Mouse (Mus musculus): ENCODE measurements around the gene Slc16a11. TPM values are rescaled to one million over a fixed set of nuclear protein-coding genes. Genes with fewer than 3 reads are reported as not detected.
"Not testable (repeated sequence)": the region's sequence is repeated elsewhere in the genome, so short reads cannot be mapped to it uniquely, and the experiment has no call there.

Gene Slc16a11
- polyA plus RNA-seq (2015; fragmentation: Nextera tagmentation; extraction: Ambion mirVana) = 2.9 and 3.7 TPM in 2 replicates

GRCm38 (mm10) chr11:70212423-70212822 lies at the start of gene Slc16a11:
Slc16a11 (plus strand) TSS chr11:70212752.
- H3K9me3 ChIP-seq = no peaks in the 10 kb centered on the region
- ATAC-seq = 0 out of 2 replicates have a peak, but pooled peaks have one; percentile 10
- H3K4me1 ChIP-seq (replicated peaks) = peaks cover 21% of the 10 kb centered on the region
- H3K4me3 ChIP-seq (replicated peaks) = no peak within 1 kb of the TSS; the same call in 1 of the 2 replicates
- H3K9ac ChIP-seq = no peak within 1 kb of the TSS; the same call in 1 of the 2 replicates
- peaks cover 29% of the 10 kb centered on the region for H3K27me3 ChIP-seq (replicated peaks)
- peak within 1 kb of the TSS; percentile 80 for H3K4me2 ChIP-seq (replicated peaks)
- H3K27ac ChIP-seq = no peak within 1 kb of the TSS
- 56% methylated on average over 6 of the region's 6 CpGs for WGBS
- H3K36me3 ChIP-seq = no peaks in the 10 kb centered on the region

- no peaks in the 10 kb centered on the region for H3K9me3 ChIP-seq
- no peak overlapping the region for H3K27ac ChIP-seq
- no peaks in the 10 kb centered on the region for H3K4me1 ChIP-seq (replicated peaks)
- no peak overlapping the region for H3K9ac ChIP-seq
- no peaks in the 10 kb centered on the region for H3K36me3 ChIP-seq
- no peak overlapping the region for H3K4me2 ChIP-seq (replicated peaks)
- H3K4me3 ChIP-seq (replicated peaks) = no peak overlapping the region
- no peaks in the 10 kb centered on the region for H3K27me3 ChIP-seq (replicated peaks)
- 70% methylated on average over 16 of the region's 16 CpGs for WGBS
- ATAC-seq = no peak
These were observed 46.3 kb upstream of the Slc16a11 start for GRCm38 (mm10) chr11:70165972-70166921.

DNA sequence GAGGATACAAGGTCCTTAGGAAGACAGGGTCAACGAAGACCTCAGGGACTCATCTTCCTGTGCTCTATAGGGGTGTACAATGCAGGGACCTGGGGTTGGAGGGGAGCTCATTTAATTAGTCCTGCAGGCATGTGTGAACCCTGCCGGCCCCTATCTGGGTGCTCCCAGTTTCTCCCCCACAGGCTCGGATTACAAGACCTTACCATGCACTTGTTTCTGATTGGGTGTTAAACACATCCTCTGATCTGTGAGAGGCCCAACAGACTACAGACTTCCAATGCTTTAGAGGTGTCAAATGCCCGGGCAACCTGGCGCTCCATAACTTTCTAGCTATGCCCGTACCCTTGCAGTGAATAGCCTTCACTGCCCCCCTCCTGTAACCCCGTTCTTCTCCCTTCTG lies 44.4 kb upstream of the Slc16a11 start:
- Histone ChIP-seq H3K27ac (no peak overlapping the region), H3K4me1 (replicated peaks) (no peaks in the 10 kb centered on the region), H3K9ac (no peak overlapping the region), H3K4me2 (replicated peaks) (no peak overlapping the region), H3K36me3 (no peaks in the 10 kb centered on the region), H3K27me3 (replicated peaks) (no peaks in the 10 kb centered on the region), H3K4me3 (replicated peaks) (no peak overlapping the region), H3K9me3 (no peaks in the 10 kb centered on the region)
- 50% methylated on average over 7 of the region's 7 CpGs for WGBS
- no peak for ATAC-seq

GRCm38 (mm10) chr11:70169471-70169870 lies 43.1 kb upstream of the Slc16a11 start:
- not testable (repeated sequence) for H3K27ac ChIP-seq; H3K9ac ChIP-seq; ATAC-seq; H3K9me3 ChIP-seq; H3K4me1 ChIP-seq (replicated peaks); H3K36me3 ChIP-seq; H3K27me3 ChIP-seq (replicated peaks); H3K4me3 ChIP-seq (replicated peaks); H3K4me2 ChIP-seq (replicated peaks)
- 90% methylated on average over 7 of the region's 7 CpGs for WGBS

DNA sequence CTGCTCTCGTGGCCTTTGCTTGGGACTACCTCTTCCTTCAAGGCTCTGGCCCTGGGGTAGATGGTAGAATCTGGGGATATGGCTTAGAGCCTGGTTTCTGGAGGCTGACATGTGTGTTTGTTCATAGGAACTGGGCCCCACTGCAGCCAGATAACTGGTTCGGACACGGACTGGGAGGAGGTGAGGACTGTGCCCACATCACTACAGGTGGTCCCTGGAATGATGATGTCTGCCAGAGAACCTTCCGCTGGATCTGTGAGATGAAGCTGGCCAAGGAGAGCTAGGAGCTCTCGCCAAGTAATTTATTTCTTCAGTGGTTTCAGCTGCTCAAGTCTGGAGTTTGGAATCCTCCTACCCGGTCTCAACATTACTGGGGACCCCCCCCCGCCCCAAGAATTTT lies 42.3 kb upstream of the Slc16a11 start:
- Histone ChIP-seq H3K27me3 (replicated peaks) (no peaks in the 10 kb centered on the region), H3K9ac (no peak overlapping the region), H3K27ac (no peak overlapping the region), H3K36me3 (no peaks in the 10 kb centered on the region), H3K4me3 (replicated peaks) (no peak overlapping the region), H3K4me2 (replicated peaks) (no peak overlapping the region), H3K9me3 (no peaks in the 10 kb centered on the region), H3K4me1 (replicated peaks) (no peaks in the 10 kb centered on the region)
- no peak for ATAC-seq
- WGBS = 72% methylated on average over 7 of the region's 7 CpGs

DNA sequence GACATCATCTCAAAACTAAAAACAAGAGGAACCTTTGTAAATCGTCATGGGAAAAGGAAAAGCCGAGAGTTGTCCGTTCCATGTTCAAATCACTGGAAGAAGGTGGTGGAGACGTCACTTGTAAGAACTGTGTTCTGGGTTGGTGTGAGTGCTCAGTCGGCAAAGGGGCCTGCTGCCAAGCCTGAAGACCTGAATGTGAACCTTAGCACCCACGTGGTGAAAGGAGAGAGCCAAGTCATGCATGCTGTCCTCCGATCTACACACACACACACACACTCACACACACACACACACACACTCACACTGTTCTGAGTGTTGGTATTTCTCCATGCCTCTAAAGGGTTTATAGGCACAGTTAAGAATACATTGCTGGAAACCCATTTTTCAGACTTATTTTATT lies 41.4 kb upstream of the Slc16a11 start:
- Histone ChIP-seq H3K4me1 (replicated peaks) (no peaks in the 10 kb centered on the region), H3K27me3 (replicated peaks) (no peaks in the 10 kb centered on the region), H3K36me3 (no peaks in the 10 kb centered on the region), H3K9me3 (no peaks in the 10 kb centered on the region), H3K4me2 (replicated peaks) (no peak overlapping the region), H3K27ac (no peak overlapping the region), H3K9ac (no peak overlapping the region), H3K4me3 (replicated peaks) (no peak overlapping the region)
- no peak for ATAC-seq
- 78% methylated on average over 7 of the region's 7 CpGs for WGBS

DNA sequence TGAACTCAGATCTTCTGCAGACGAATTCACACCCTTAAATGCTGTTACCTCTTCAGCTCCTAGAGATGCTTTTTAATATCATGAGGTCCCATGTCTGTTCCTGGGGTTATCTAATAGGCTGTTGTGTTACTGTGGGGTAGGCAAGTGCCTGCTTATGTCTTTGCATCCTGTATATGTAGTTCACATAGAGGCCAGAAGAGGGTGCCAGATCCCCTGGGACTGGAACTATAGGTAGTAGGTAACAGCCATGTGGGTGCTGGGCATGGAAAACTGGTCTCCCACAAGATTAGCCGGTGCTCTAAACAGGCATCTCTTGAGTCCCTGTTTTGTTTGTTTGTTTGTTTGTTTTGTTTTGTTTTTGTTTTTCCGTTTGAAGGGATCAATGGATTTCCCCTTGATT lies 40.7 kb upstream of the Slc16a11 start:
- no peak overlapping the region for H3K27ac ChIP-seq
- H3K36me3 ChIP-seq = no peaks in the 10 kb centered on the region
- no peaks in the 10 kb centered on the region for H3K9me3 ChIP-seq
- no peak overlapping the region for H3K9ac ChIP-seq
- no peak for ATAC-seq
- H3K4me3 ChIP-seq (replicated peaks) = no peak overlapping the region
- 51% methylated on average over 3 of the region's 3 CpGs for WGBS
- no peak overlapping the region for H3K4me2 ChIP-seq (replicated peaks)
- H3K4me1 ChIP-seq (replicated peaks) = no peaks in the 10 kb centered on the region
- no peaks in the 10 kb centered on the region for H3K27me3 ChIP-seq (replicated peaks)

- Histone ChIP-seq H3K27ac (no peak overlapping the region), H3K9me3 (no peaks in the 10 kb centered on the region), H3K4me3 (replicated peaks) (no peak overlapping the region), H3K4me2 (replicated peaks) (no peak overlapping the region), H3K36me3 (no peaks in the 10 kb centered on the region), H3K4me1 (replicated peaks) (no peaks in the 10 kb centered on the region), H3K27me3 (replicated peaks) (no peaks in the 10 kb centered on the region), H3K9ac (no peak overlapping the region)
- WGBS = 54% methylated on average over 5 of the region's 5 CpGs
- no peak for ATAC-seq
These were observed 40.3 kb upstream of the Slc16a11 start for GRCm38 (mm10) chr11:70172298-70172697.

- no peaks in the 10 kb centered on the region for H3K27me3 ChIP-seq (replicated peaks)
- 85% methylated on average over 4 of the region's 4 CpGs for WGBS
- H3K27ac ChIP-seq = no peak overlapping the region
- H3K4me2 ChIP-seq (replicated peaks) = no peak overlapping the region
- H3K9me3 ChIP-seq = no peaks in the 10 kb centered on the region
- no peaks in the 10 kb centered on the region for H3K4me1 ChIP-seq (replicated peaks)
- H3K36me3 ChIP-seq = no peaks in the 10 kb centered on the region
- no peak for ATAC-seq
- H3K9ac ChIP-seq = no peak overlapping the region
- H3K4me3 ChIP-seq (replicated peaks) = no peak overlapping the region
These were observed 38.1 kb upstream of the Slc16a11 start for GRCm38 (mm10) chr11:70174491-70174890.

DNA sequence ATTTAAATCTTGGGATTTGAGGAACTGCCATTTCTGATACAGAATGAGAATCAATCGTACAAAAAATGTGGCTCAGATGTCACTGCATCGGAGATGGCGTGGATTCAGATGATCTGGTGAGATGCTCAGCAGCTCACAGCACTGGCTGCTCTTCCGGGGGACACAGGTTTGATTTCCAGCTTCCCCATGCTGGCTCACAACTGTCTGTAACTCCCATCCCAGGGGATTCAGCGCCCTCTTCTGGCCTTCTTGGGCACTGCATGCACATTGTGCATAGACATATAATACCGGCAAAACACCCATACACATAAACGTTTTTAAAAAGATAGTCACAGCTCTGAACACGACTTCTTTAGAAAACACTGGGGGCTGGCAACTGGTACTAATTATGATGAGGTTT lies 34.9 kb upstream of the Slc16a11 start:
- whole genome bisulfite sequencing = 73% methylated on average over 8 of the region's 8 CpGs
- no peaks in the 10 kb centered on the region for H3K9me3 ChIP-seq

GRCm38 (mm10) chr11:70178311-70178710 lies 34.2 kb upstream of the Slc16a11 start:
- Histone ChIP-seq H3K27me3 (replicated peaks) (no peaks in the 10 kb centered on the region), H3K27ac (no peak overlapping the region), H3K4me2 (replicated peaks) (no peak overlapping the region), H3K4me3 (replicated peaks) (no peak overlapping the region), H3K4me1 (replicated peaks) (no peaks in the 10 kb centered on the region), H3K9me3 (no peaks in the 10 kb centered on the region), H3K9ac (no peak overlapping the region), H3K36me3 (no peaks in the 10 kb centered on the region)
- ATAC-seq = no peak
- WGBS = 87% methylated on average over 11 of the region's 11 CpGs

More for the DNA sequence above, 34.9 kb upstream of the Slc16a11 start:
- Histone ChIP-seq H3K4me2 (replicated peaks) (no peak overlapping the region), H3K36me3 (no peaks in the 10 kb centered on the region), H3K4me3 (replicated peaks) (no peak overlapping the region), H3K9ac (no peak overlapping the region), H3K4me1 (replicated peaks) (no peaks in the 10 kb centered on the region), H3K27me3 (replicated peaks) (no peaks in the 10 kb centered on the region), H3K27ac (no peak overlapping the region)
- no peak for ATAC-seq

DNA sequence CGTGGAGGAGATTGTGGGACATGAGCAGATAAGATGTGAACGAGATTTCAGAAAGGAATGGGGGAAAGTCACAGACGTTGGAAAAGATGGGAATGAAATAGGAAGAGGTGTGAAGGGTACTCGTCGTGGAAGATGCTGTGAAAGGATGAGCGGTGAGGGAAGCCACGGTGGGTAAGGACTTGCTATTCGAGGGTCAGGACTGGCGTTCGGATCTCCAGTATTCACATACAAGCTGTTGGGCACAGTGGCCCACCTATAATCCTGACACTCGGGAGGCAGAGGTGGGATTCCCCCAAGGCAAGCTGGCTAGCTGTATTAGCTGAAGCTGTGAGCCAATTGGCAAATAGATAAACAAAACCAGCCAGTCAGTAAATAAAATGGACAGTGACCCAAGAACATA lies 33.8 kb upstream of the Slc16a11 start:
- no peak overlapping the region for H3K4me2 ChIP-seq (replicated peaks)
- no peak overlapping the region for H3K4me3 ChIP-seq (replicated peaks)
- WGBS = 79% methylated on average over 11 of the region's 11 CpGs
- H3K4me1 ChIP-seq (replicated peaks) = no peaks in the 10 kb centered on the region
- ATAC-seq = no peak
- no peaks in the 10 kb centered on the region for H3K36me3 ChIP-seq
- H3K27me3 ChIP-seq (replicated peaks) = no peaks in the 10 kb centered on the region
- no peak overlapping the region for H3K9ac ChIP-seq
- H3K27ac ChIP-seq = no peak overlapping the region
- H3K9me3 ChIP-seq = no peaks in the 10 kb centered on the region

GRCm38 (mm10) chr11:70179401-70179800 lies 33.2 kb upstream of the Slc16a11 start:
- H3K4me1 ChIP-seq (replicated peaks) = no peaks in the 10 kb centered on the region
- H3K27ac ChIP-seq = no peak overlapping the region
- no peaks in the 10 kb centered on the region for H3K27me3 ChIP-seq (replicated peaks)
- no peaks in the 10 kb centered on the region for H3K9me3 ChIP-seq
- WGBS = 37% methylated on average over 14 of the region's 14 CpGs
- no peak overlapping the region for H3K4me3 ChIP-seq (replicated peaks)
- H3K4me2 ChIP-seq (replicated peaks) = no peak overlapping the region
- H3K36me3 ChIP-seq = no peaks in the 10 kb centered on the region
- no peak for ATAC-seq
- no peak overlapping the region for H3K9ac ChIP-seq
